Mouse (Mus musculus) urinary bladder, postnatal 36 days (tissue): ENCODE measurements around the gene Eml6.
A peak's percentile ranks its signal among the peaks of the same experiment; 100 is the strongest.
"Not testable (repeated sequence)": the region's sequence is repeated elsewhere in the genome, so short reads cannot be mapped to it uniquely, and the experiment has no call there.

ENCODE experiments used
- DNase-seq, 2 experiments: peaks; one replicate each; pipeline ENCODE4 v3.0.0; 2022; ENCODE audit warnings: low spot score in 2 of 2, mixed read lengths in 1 of 2

Eml6 gene

DNA sequence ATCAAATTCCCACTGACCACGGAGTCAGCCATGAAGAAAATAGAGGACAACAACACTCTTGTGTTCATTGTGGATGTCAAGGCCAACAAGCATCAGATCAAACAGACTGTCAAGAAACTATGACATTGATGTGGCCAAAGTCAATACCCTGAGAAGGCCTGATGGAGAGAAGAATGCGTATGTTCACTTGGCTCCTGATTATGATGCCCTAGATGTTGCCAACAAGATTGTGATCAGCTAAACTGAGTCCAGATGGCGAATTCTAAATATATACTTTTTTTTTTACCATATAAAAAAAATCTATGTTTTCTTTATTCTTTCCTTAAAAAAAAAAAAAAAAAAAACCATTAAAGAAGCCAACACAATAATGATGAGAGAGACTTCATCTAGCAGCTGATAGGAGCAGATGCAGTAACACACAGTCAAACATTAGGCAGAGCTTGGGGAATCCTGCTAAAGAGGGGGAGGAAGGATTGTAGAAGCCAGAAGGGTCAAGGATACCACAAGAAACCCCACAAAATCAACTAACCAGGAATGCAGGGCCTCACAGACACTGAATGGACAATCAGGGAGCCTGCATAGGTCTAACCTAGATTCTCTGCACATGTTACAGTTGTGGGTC lies 185.1 kb downstream of the Eml6 start:
- no peak for DNase-seq

DNA sequence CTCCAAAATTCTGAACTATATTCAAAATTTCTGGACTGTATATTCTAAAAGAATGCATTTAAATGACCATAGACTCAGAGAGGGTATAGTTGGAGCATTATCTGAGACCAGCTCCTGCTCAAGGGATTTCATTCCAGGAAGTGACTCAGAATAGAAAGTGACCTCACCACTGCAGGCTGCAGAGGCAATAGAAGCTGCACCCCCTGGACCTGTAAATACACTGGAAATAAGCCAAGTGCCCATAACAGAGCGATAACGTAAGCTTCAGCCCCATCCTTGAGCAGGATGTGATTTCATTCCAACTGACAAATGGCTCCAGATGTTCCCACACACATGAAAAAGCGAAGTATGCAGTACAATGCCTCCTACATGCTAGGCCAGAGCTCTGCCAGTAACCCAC lies 186.1 kb downstream of the Eml6 start:
- DNase-seq: no peak

DNA sequence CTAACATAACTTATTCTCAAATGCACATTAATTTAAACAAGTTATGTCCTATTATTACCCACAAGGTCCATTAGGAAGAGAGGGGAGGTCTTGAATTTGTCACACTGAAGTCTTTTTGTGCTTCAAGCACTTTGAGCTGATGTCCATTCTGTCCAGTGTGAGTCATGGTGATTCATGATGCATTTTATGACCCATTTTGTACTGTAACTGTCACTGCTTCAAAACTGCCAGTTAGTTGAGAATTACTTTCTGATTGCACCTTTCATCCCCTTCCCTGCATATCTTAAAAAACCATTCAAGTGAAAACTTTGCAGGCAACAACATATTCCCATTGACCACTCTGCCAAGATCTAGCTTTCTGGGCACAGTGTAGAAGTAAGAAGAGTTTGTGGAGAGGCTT lies 188.8 kb downstream of the Eml6 start:
- DNase-seq: no peak

DNA sequence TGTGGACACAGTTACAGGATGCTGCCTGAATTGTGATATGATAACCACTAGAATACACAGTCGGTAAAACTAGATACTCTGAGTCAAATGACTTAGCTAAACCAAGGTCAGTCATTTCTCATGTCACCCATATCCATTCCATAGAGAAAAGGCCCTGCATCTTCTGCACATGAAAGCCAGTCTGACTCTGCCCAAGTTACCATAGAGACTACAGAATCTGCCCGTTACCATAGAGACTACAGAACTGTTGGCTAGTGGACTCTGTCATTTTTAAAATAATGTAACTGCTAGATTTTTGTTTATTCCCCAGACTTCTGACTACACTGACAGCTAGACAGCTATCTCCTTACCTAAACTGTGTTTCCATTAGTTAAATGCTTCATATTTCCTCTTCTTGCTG lies 198.1 kb downstream of the Eml6 start:
- no peak for DNase-seq

DNA sequence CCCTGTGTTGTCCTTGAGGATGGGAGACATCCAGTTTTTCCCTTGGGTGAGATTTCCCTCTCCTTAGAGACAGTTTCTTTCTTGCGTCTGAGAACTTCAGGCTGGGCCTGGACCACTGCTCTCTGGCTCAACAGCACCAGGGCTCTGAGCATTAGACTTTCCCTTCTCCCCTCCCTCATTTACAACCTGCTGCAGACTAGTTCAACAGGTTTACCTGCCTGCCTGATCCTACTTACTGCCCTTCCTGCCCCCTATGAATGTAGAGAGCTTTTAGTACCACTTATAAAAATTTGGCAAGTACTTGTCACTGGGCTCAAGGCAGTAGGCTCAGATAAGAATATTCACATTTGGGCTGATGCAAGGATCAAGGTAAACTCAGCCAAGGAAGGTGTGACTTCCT lies 199.8 kb downstream of the Eml6 start:
- DNase-seq: no peak

DNA sequence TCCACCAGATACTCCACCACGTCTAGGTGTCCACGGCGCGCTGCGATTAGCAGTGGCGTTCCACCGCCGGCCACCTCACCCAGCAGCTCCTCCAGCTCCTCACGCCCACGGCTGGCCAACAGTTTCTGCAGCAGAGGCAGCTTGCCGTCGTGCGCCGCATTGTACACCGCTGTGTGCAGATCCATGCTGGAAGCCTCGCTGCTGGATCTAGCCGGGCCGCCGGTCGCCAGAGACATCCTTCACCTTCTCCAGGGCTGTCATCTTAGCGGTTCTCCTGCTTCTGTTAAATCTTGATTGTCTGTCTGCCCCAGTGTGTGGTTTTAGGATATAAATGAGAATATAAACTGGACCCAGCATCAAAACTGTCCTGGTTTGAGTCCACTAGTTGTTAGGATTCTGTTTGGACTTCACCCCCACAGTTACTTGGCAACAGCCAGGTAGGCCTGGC lies 200.5 kb downstream of the Eml6 start, which contains the start of gene 4931440F15Rik:
Gene 4931440F15Rik, minus strand, starts transcription at position 398 of the 448 bp plus-strand sequence.
- not testable (repeated sequence) for DNase-seq

DNA sequence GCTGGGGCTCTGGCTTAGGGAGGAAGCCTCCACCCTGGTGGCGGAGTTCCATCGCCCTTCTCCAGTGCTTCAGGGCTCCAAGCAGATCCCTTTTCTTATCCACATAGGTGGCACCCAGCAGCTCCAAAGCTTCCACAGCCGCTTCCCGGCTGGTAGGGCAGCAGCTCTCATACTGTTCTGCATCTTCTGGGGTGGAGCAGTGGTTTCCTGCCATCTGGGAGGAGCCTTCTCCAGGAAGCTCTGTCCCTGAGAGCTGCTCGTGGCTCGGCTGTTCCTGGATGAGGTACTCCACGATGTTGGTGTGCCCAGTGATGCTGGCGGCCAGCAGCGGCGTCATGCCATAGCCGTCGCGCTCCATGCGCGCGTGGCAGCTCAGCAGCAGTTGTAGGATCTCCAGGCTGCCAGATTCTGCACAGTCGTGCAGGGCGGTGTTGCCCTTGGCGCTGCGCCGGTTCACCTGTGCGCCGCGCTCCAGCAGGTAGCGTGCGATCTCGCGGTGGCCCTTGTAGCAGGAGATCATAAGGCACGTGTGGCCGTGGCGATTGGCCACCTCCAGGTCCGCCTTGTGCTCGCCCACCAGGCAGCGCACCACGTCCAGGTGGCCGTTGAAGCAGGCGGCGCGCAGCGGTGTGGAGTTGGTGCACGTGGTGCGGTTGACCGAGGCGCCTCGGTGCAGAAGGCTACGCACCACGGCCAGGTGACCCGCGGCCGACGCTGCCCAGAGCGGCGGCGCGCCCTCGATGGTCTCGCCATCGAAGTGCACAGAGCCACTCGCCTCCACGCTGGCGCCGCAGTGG lies 201.2 kb downstream of the Eml6 start:
- not testable (repeated sequence) for DNase-seq

DNA sequence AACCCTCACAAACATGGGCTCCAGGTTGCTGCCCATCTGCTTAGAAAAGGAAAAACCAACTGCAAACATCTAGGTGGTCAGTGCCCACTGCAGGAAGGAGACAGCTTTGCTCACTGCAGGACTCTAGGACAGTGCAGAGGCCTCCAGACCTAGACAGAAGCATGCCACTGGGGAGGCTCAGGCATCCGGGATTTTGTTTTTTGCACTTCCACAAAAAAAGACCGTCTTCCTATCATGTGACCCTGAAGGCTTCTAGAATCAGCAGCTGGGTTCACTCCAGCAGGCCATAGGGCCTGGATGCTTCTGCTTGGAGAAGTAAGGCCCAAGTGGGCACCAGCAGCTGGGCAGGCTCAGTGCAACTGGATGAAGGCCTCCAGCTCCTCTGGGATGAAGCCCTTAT lies 202.7 kb downstream of the Eml6 start:
- DNase-seq: no peak

DNA sequence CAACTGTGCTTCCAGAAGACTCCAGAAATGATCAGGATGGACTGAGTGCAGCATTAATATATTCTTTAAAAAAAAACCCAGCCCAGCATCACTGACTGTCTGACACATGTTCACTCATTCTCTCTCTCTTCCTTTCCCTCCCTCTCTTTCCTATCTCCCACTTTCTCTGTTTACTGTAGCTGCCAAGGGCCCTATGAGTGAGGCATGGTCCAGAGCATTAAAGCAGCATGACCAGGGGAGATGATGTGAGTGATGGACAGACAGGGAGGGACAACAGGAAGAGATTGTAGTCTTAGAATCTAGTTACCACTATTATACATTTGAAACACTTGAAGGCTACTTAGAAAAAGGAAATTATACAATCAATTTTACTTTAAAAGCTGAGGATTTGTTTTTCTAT lies 210.2 kb downstream of the Eml6 start:
- DNase-seq: no peak

DNA sequence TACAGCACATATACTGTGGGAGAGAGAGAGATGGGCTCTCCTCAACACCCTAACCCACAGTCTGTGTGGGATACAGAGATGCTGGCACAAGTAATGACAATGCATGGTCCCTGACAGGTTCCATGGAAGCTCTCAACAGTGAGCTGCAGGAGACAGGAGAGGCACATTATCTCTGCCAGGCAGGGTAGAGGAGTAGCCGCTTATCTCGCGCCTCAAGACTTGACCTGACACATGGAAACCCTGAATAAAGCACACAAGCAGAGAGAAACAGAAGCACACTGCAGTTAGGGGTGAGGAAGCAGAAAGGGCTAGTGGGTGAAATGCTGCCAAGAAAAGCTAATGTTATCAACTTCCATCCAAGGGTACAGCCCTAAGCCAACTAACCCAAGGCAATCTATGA lies 210.6 kb downstream of the Eml6 start:
- no peak for DNase-seq

DNA sequence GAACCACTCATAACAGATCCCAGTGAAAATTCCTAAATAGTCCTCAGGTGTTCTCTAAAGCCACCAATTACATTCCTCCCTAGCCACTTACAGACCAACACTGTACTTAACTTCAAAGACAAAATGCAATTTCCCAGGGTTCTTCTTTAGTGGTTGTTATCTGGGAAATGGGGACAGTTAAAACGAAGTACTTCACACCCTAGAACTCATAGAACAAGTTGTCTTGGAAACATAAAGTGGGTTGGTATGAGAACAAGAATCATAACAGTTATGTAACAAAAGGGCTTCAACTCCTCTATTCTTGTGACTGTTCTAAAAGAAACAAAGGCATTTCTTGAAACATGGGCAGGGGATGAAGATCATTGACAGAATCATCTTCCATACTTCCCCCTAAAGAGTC lies 212.6 kb downstream of the Eml6 start:
- DNase-seq: no peak

DNA sequence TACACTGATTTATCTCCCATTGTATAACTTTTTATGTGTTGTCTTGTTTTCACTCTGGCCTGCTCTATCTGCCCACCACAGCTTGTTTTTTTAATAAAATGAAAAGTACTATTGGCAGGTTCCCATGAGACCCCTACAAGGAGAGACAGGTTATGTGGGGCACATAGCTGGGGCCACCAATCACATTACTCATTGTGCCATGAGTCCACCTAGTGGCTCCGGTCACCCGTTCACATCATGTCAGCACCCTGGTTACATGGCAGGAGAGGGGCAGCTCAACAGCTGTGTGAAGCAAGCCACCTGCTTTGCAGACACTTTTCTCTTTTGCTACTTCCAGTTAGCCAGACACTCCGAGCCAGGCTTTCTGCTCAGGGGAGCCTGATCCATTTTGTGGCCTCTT lies 213.4 kb downstream of the Eml6 start:
- no peak for DNase-seq

DNA sequence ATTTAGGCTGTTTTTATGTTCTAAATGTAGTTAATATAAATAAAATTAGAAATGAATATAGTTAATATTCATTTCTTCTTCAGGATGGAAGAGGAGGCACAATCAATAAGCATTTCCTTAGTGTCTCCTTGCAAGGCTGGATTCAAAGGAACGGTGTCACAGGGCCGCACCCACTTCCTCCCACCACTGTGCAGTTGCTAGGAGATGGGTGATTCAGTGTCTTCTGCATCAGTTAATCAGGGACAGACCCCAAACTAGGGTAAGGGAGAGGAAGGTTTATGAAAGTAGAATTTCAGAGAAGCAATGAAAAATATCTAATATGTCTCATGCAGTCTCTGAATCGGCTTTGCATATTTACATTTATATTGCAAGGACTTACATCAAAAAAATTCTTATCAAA lies 215.5 kb downstream of the Eml6 start:
- no peak for DNase-seq

DNA sequence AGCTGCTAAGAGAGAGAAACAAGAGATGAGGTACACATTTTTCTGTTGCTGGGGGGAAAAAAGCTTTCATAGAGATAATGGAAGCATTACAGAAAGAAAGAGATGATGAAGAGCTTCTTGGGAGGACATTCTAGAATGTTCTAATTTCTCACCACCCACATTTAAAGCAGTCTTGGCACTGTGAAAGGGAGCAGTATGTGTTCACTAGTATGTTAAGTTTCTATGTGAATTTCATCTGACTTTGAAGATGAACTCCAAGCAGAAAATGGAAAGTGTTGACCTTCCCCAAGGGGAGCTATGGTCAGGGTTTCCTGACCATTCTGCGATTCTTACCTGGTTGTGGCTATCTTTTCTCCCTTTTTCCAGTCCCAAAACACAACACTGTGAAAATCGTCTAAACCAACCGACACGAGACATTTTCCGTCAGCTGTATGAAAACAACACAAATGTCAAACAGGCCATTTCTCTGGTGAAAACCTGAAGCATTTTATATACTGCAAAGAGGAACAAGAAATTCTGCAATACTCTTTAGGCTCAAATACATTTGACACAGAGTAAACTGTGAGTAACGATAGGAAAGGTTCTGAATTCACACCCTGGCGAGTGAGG lies 216.7 kb downstream of the Eml6 start:
- DNase-seq: no peak

DNA sequence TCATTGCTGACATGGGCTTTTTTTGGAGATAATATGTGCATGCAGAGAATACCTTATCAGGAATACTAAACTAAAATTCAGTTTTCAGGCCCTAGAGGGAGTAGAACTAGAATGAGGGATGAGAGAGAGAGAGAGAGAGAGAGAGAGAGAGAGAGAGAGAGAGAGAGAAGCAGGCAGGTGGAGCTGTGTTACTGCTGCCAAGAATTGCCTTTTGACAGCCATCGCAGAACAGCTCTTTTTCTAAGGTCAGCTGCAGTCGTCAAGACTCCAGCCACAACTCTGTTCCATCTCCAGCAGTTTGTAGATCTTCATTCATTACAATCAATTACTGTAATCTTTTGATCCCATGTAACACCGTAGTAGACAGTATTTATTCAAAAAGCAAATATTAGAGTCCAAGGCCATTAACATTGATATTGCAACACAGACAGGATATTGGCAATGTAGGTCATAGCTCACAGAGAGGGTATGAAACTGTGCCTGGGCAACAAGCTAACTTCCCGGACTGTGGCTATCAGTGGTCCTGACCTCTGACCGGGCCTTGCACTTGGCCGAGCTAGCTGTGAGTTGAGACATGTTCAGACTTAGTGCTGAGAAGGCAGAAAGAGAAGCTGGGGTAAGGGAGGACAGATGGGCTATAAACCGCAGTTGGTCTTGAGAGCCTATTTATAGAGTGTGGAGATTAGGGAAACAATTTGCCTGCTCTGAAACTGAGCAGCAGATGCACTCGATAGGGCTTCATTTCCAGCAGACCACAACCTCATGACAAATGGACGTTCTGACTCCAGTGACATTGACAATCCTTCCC lies 217.5 kb downstream of the Eml6 start:
- DNase-seq: peak; percentile 31 to 69

DNA sequence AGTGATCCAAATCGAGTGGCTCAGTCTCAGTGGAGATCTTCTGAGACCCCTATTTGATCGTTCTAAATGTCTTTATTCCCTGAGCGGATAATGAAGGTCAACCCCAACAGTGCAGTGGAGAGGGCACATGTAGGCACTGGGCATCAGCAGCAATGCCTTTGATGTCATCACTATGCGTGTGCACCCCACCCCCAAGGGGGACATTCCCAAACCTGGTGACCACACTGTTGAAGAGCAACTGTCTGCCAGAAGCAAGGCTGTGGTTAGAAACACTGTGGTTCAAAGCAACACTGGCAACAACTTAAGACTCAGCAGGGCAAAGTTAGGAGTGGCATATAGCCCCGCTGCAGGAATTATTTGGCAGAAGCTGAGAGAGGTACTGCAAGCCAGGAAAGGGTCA lies 218.5 kb downstream of the Eml6 start:
- DNase-seq: no peak

DNA sequence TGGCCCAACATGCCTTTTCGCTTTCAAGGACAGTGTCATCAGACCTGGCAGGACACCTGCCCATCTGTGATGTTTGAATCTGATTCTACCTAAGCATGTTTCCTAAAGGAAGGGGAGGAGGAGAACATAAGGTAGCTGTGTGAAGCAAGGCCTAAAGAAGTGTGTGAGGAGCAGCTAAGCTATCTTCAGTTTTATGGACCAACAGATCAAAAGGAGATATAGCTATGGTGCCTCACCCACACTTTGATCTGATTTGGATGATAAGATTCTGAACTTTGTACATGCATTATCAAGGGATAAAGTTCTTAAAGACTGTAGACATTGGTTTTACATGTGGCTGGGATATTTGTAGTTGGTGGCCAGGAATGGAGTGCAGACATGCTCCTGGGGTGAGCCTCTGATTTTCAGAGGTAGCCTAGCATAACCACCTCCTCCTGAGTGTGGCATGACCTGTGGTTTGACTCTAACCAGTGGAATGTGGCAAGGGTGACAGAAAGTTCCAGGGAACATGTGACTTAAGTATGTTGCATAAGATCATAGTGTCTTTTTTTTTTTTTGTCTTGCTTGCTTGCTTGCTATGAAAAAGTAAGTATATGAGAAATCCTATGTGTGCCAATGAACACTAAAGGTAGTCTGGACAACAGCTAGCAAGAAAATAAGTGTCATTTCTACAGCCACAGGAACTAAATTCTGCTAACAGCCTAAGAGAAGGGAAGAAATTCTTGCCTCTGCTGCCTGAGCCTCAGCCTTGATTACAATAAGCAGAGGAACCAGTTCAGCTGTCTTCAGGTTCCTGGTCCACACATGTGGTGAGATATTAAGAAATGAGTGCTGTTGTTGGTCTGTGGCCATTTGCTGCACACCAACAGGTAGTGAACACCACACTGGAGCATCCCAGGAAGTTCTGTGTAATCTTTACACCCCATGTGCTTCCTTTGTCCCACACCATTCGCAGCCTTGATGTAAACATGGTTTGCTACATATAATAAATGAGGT lies 224.1 kb downstream of the Eml6 start:
- no peak for DNase-seq

DNA sequence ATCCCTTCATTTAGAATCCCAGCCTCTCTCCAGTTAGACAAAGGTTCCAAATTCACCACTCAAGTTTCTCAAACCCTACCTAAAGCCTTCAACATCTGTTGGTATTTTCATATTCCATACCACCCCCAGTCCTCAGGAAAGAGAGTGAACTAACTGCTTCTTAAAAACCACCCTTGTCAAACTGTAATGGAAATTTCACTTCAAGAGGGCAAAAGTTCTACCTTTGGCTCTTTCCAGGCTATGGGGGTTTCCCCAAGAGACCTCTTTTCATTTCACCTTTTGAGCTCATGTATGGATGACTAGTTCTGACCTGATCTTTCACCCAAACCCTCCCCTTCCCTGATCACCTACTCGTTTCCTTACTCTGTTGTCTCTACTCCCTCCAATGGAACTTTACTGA lies 226.0 kb downstream of the Eml6 start:
- no peak for DNase-seq

DNA sequence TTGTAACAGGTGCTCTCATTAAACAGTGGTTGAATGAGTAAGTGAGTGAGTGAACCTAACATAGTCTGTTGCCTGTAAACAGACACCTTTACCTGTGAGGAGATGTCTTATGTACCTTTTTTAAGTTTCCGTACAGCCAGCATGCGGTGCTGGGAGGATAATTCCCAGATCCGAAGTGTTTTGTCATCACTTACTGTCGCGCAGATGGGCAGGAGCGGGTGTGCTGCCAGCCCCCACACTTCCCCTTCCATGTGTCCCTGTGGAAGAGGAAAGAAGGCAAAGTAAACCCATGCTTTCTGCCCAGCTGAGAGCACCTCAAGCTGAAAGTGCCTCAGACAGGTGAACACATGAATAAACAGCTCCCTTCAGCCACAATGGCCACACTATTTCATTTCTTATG lies 230.7 kb downstream of the Eml6 start:
- DNase-seq: no peak

DNA sequence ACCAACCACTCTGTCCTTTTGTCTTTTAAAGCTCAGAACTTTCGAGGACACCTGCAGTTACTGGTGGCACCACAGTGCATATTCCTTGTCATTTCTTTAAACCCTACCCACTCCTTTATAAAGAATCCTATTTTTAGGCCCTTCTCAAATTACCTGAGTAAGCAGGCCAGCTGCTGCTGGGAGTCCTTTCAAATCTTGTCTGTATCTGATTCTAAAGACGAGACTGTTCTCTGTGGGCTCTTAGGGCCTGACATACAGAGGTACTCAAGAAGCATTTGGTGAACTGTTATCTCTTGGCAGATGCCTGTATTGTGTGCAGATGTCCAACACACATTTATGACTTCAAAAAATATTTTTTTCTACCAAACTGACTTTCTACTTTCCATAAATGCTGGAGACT lies 231.4 kb downstream of the Eml6 start:
- no peak for DNase-seq

DNA sequence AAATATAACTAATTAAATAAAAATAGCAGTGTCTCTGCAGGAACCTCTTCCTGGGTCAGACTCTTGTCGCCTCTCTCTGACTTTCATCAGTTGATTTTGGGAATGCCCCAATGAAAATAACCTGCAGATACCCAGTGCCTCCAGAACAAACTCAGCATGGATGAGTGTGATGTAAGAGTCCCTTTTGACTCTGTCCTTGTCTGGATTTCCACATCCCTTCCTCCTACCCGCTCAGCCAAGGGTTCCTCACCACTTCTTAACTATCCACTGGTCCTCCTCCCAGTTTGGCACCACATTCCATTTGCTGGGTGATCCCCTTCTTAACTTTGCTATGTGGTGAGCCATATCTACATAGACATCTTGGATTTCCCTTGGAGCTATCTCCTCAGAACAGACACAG lies 235.0 kb downstream of the Eml6 start:
- DNase-seq: no peak
